ENCODE assay signal across 9 mouse cellular contexts in genomic region chr16:4267857-4268666, GRCm38 (mm10). TPM values are rescaled to one million over a fixed set of nuclear protein-coding genes. Genes with fewer than 3 reads are reported as not detected.
A peak's percentile ranks its signal among the peaks of the same experiment; 100 is the strongest.
DNase-seq lines count a peak whose midpoint lies in the region; ATAC-seq lines count a peak whose summit lies in the region.
"Had no signal": no experiment of that assay in that cellular context is flagged by ENCODE, and none has a peak within 500 bp of the region (broad histone marks: within the 10 kb centered on the region; RNA-seq: fewer than 3 reads in every experiment).

No protein-coding gene starts in this region.

- H3K4me3 ChIP-seq in hindbrain, embryonic 14.5 days (replicated peaks; ENCODE audit: low read length): peak overlapping the region; percentile 28

- DNase-seq in R1 (ENCODE audit: low read depth, low spot score): peak; percentile 86
- peak; percentile 85 to 90 for DNase-seq in cerebellum, postnatal 14 days
- DNase-seq in gastrocnemius, adult 18-20 months (ENCODE audit: low spot score): peak; percentile 82
- DNase-seq in hindbrain, embryonic 14.5 days (ENCODE audit: low spot score): peak; percentile 70
- DNase-seq in left cerebral cortex, adult 11 months (ENCODE audit: low spot score): peak; percentile 35
- peak; percentile 71 for DNase-seq in right cerebral cortex, adult 18-20 months
- DNase-seq in urinary bladder, postnatal 10 days (ENCODE audit: low spot score): peak; percentile 54

- peak overlapping the region; percentile 60 for H3K9ac ChIP-seq in hindbrain, embryonic 14.5 days

- WGBS in hindbrain, embryonic 14.5 days: 9% methylated on average over 40 of the region's 40 CpGs

- H3K4me1 ChIP-seq in hindbrain, embryonic 14.5 days (replicated peaks; ENCODE audit: control insufficient read depth, insufficient read depth, low read length): peaks cover 6% of the 10 kb centered on the region

- H3K4me2 ChIP-seq in hindbrain, embryonic 14.5 days (replicated peaks): peak overlapping the region; percentile 69

- no peak overlapping the region for H3K27ac ChIP-seq in hindbrain, embryonic 14.5 days
- H3K27ac ChIP-seq: macrophage had no signal

- H3K27me3 ChIP-seq in hindbrain, embryonic 14.5 days (ENCODE audit: control insufficient read depth, insufficient read depth, low read length): no peaks in the 10 kb centered on the region

- peak; percentile 79 for ATAC-seq in hindbrain, embryonic 14.5 days (ENCODE audit: low FRiP score)
- ATAC-seq in megakaryocyte, adult 5-6 weeks (ENCODE audit: poor library complexity, severe bottlenecking): peak; percentile 97

- H3K36me3 ChIP-seq in hindbrain, embryonic 14.5 days (replicated peaks; ENCODE audit: control insufficient read depth, insufficient read depth): no peaks in the 10 kb centered on the region

- H3K9me3 ChIP-seq in hindbrain, embryonic 14.5 days (ENCODE audit: control insufficient read depth, low read length): no peaks in the 10 kb centered on the region

RNA-seq across cellular contexts. Expression of gene Crebbp, which starts 54.3 kb away (rescaled TPM):
- 10 to 100 TPM; 35.2 to 37.9 TPM for total RNA-seq in gastrocnemius, adult 18-20 months (2021)
- 38.8 and 45.7 TPM in 2 replicates for polyA plus RNA-seq in hindbrain, embryonic 14.5 days (2014; fragmentation: Nextera tagmentation; extraction: Ambion mirVana)
- 60.8 and 65.3 TPM in 2 replicates for total RNA-seq in megakaryocyte, adult 5-6 weeks (2015)
- 17.1 and 25.8 TPM in 2 replicates for total RNA-seq in megakaryocyte, adult 5-6 weeks (2017)

Comparison
In these comparisons a context has a peak if more than half of its experiments do, and no peak if none do; other contexts are left out.
1. DNase-seq: peak in every context shown above with its lines; median percentile 88 in cerebellum, postnatal 14 days; 86 in R1; 82 in gastrocnemius, adult 18-20 months; 71 in right cerebral cortex, adult 18-20 months; 70 in hindbrain, embryonic 14.5 days; 54 in urinary bladder, postnatal 10 days; 35 in left cerebral cortex, adult 11 months.